Mouse (Mus musculus) left cerebral cortex, adult 9 months (tissue): ENCODE data around the gene Uhrf1bp1.

Source experiments
- DNase-seq, 2 experiments: peaks; one replicate each; pipeline ENCODE4 v3.0.0; 2022; ENCODE audit warnings: low spot score in 2 of 2

Uhrf1bp1 gene

GRCm38 (mm10) chr17:27909622-27910500, 53.6 kb downstream of the Uhrf1bp1 start, which contains the start of gene Taf11:
Gene Taf11 (minus strand): TSS chr17:27909844.
- DNase-seq, result peak; percentile 42 to 80

DNA sequence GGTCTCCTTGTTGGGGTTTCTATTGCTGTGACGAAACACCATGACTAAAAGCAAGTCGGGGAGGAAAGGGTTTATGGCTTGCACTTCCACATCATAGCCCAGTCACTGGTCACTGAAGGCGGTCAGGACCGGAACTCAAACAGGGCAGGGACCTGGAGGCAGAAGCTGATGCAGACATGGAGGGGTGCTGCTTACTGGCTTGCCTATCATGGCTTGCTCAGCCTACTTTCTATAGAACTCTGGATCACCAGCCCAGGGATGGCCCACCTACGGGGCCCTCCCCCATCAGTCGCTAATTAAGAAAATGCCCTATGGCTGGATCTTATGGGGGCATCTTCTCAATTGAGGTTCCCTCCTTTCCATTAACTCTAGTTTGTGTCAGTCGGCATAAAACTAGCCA, 55.1 kb downstream of the Uhrf1bp1 start:
- DNase-seq, result no peak

DNA sequence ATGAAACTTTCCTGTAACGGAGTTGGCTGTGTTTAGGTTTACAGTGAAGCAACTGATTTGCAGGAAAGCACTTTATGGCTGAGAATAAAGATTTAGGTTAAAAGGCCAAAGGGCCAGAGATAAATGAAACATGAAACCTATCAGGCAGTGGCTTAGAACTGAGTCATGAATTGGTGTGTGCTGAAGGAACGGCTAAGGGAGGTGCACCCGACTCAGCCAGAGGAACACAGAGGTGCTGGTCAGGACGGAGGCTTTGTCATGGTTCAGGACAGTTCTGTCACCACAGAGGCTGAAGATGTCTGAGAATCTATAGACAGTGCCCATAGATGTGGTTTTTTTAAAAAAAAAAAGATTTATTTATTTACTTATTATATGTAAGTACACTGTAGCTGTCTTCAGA, 58.5 kb downstream of the Uhrf1bp1 start:
- DNase-seq, result no peak

GRCm38 (mm10) chr17:27916366-27916765, 60.1 kb downstream of the Uhrf1bp1 start:
- DNase-seq, result no peak

GRCm38 (mm10) chr17:27920676-27921075, 64.4 kb downstream of the Uhrf1bp1 start:
- DNase-seq, result no peak

GRCm38 (mm10) chr17:27922174-27922712, 66.0 kb downstream of the Uhrf1bp1 start:
- no peak for DNase-seq

GRCm38 (mm10) chr17:27925054-27925453, 68.8 kb downstream of the Uhrf1bp1 start:
- DNase-seq, result no peak

DNA sequence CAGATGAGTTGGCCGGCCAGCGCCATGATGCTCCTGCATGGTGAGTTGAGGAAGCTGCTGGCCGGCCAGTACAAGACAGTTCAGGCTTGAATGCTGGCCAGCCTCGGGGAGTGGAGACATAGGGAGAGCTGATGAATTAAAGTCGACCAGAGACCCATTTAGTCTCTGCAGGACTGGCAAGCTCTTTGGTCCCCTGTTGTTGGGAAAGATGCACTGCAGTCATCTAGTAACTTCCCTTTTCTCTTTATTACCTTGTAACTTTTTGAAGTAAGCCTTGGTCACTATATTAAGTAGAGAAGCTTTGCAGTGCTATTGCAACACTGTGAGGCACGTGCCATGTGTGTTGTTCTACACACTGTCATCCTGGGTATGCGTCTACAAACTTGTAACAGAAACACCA, 69.3 kb downstream of the Uhrf1bp1 start:
- no peak for DNase-seq

DNA sequence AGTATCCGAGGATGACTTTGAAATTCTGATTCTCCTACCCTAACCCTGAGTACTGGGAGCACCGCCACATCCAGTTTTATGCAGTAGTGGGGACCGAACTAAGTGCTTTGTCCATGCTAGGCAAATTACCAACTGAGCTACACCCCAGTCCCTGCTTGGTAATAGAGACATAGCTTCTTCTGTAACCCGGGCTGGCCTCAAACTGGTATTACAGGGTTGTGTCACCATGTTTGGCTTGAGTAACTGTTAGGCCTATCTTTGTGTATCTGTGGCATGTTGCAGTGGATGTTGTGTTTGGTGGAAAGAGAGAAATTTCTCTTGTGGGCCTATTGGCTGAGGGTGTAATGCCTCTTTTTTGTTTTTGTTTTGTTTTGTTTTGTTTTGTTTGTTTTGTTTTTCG, 74.0 kb downstream of the Uhrf1bp1 start:
- no peak for DNase-seq

DNA sequence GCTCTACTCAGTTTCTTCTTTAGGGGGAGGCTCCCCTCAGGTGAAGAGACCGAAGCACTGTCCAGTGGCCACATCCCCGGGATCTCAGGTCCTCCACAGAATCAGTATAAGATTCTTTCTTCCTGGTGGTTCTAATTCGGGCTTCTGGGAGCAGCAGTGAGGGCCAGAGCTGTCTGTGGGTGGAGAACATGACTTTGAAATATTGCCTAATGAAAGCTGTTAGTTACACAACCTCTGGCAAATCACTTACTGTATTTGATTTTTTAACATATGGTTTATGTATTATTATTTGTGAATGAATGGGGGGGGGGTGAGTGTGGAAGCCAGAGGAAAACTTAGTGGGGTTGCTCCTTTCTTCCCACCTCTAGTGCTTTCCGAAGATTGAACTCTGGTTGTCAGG, 75.6 kb downstream of the Uhrf1bp1 start:
- no peak for DNase-seq

DNA sequence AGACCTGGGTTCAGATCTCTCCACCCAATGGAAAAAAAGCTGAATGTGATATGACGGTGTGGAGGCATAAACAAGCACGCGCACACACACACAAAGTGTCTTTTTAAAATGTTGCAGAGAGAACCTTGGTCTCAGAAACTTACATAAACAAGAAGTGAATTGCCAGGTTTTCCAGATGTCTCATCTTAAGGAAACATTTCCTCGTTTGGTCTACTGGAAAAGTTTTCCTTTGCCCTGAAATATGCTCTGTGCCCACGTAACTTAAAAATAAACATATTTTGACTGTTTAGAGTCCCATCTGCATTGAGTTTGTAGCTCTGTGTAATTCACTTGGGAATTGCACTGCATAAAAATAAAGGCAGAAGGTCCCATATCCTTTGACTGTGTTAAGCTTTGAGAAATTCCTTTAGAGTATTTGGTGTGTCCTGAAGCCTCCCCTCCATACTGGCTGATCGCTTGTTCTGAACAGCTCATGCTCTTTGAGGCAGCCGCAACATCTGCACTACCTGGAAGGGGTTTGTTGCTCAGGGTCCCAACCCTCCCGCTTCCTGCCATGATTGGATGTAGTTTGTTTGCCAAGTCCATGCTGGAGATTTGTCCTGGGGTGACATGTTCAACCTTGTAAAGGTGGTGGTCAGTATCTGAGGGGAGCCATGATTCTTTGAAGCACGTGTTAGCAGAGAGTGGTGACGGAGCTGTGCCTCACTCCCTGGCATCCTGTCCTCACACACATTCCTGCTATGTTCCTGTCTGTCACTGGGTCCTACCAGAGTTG, 78.1 kb downstream of the Uhrf1bp1 start:
- no peak for DNase-seq

DNA sequence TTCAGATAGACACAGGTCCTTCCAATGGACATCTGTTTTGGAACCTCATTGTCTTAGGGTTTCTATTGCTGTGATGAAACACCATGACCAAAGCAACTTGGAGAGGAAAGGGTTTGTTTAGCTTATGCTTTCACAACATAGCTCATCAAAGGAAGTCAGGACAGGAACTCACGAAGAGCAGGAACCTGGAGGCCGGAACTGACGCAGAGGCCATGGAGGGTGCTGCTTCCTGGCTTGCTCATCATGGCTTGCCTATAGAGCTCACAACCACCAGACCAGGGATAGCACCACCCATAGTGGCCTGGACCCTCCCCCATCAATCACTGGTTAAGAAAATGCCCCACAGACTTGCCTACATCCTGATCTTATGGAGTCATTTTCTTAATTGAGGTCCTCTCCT, 78.8 kb downstream of the Uhrf1bp1 start:
- no peak for DNase-seq

GRCm38 (mm10) chr17:27937054-27937615, 80.9 kb downstream of the Uhrf1bp1 start:
- no peak for DNase-seq

- DNase-seq, result no peak
Measured at GRCm38 (mm10) chr17:27938121-27938754, 82.0 kb downstream of the Uhrf1bp1 start.

DNA sequence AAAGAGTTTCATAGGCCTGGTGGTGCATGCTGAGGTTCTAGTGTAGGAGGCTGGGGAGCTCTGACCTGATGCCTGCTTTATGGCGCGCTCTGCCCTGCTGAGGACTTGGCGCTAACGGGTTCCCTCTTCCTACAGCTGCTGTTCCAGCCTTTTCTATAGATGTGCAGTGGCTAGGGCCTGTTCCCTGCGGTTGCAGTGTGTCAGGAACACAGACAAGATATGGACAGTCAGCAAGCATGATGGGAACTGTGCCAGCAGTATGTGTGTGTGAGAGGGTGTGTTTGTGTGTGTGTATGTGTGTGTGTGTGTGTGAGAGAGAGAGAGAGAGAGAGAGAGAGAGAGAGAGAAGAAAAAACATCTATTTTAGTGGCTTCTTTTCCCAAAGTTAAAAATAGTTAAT, 82.8 kb downstream of the Uhrf1bp1 start:
- DNase-seq, result no peak

DNA sequence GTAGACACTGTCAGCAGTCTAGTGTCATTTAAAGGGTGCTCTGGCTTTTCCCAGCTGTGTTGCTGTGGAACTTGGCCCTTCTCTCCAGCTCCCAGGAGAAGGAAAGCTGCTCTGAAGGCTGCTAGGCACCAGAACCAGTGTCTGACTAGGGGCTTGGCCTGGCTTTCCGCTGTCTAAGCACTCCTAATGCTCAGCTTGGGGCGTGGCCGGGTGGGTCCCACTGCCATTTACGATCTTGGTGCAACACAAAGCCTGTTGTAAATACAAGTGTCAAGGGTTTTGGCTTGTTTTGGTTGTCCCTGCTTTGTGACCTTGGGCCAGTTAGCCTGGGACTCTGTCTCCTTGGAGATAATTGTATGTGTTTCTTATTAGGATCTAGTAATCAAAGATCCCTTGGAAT, 84.1 kb downstream of the Uhrf1bp1 start:
- DNase-seq, result no peak

DNA sequence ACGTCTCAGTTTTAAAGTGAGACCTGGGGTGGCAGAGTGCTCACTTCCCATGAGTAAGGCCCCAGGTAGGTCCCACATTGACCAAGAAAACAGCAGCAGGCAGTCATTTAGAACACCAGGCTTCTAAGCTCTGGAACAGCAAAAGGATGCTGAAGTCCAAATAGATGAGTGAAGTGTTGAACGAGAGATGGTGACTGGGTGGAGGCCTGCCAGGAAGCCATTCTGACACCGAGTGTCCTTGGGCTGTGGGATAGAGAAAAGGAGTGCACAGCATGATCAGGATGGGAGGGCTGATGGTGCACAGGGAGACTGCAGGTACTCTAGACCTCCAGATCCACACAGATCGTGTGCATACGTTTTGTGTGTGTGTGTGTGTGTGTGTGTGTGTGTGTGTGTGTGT, 84.9 kb downstream of the Uhrf1bp1 start:
- DNase-seq, result no peak

DNA sequence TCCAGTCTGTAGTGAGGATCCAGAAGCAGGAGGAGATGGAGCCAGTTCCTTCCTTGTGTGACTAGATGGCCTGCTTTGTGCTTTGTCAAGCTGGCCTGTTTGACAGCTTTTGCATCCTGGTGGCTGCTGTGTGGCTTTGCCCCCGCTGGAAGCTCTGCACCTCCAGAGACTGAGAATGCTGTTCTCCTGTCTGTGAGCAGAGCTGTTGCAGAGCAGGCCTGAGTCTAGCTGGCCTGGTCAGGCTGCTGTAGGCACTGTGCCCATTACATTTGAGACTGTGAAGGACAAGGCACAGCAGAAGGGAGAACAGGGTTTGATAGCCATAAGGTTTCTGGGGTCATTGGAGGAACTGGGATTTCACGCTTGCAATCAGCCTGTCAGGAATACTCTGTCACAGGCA, 85.5 kb downstream of the Uhrf1bp1 start:
- no peak for DNase-seq

DNA sequence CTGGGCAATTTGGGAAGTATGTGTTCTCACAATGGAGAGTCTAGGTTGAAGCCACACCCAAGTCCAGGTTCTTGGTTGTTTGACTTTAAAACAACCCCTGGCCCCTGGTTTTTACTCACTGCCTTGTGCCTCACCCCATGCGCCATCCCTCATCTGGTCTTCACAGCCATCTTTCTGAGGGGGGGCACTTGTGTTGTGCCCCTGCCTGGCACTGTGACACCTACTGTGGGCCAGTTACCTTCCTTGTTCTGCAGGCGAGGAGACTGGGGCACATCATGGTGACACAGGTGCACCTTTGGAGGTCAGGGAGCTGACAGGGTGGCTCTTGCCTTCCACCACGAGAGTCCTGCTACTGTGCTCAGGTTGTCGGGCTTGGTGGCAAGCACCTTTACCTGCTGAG, 85.9 kb downstream of the Uhrf1bp1 start:
- no peak for DNase-seq

DNA sequence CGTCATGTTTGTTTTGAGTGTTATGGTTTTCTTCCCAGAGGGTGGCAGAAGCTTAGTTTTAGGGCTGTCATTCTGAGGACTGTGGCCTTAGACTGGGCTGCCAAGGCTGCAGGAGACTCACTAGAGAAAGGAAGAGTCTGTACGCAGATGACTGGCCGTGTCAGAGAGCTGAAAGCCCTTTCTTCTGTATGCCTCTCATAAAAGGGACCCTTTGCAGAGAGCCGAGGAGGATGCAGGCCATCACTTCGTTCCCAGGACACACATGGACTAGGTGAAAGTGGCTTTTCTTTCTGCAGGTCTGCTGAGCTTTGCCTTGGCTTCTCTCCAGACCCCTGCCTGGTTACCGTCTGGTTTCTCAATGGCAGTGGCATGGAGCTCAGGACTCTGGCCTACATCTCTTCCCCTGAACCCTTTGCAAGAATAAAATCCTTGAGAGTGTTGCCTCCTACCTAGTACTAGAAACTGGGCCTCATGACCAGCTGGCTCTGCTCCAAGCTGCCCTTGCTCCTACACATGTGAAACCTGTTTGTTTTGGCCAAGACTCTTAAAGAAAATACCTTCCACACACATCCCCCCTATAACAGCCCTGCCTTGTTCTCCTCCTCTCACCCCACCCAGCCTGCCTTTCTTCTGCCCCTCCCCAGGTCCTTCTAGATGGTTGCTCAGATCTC, 89.4 kb downstream of the Uhrf1bp1 start:
- DNase-seq, result no peak

DNA sequence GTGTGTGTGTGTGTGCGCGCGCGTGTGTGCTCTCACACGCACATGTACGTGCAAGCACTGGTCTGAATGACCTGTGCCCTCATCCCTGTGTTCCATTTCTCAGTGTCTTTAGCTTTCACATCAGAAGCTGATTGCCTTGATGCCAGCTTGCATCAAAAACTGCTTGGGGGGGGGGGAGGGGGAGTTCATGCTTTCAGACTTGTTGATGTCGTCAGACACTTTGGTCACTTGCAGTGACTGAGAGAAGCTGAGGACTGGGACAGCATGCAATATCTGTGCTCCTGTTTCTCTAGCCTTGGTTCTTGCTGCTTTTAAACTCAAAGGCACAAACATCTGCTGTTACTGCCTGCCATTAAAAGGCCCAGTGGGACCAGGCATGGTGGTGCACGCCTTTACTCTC, 90.1 kb downstream of the Uhrf1bp1 start:
- DNase-seq, result no peak
